Mouse (Mus musculus) liver, embryonic 14.5 days (tissue): ENCODE results near the gene Gabbr2.

Experiments
- CTCF ChIP-seq: IDR thresholded peaks from 2 replicates; pipeline ENCODE4 v1.5.1; 2016; ENCODE audit warnings: antibody characterized with exemption, low read depth, control low read depth
- EP300 ChIP-seq: IDR thresholded peaks from 2 replicates; pipeline ENCODE4 v1.6.1; 2016; ENCODE audit warnings: antibody characterized with exemption, low read depth

DNA sequence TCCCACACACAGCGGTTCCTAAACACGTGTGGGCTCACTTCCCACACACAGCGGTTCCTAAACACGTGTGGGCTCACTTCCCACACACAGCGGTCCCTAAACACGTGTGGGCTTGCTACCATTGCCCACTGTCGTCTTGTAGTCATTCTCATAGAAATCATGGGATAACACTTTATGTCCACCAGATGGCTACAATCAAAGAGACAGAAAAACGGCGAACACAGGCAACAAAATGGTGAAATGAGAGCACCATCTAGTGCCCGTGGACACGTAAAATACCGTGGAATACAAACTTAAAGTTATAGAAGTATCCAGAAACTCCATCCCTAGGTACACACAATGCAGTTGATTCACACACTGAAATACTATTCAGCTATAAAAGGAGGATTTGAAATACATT, 285.9 kb downstream of the Gabbr2 start:
- TF ChIP-seq CTCF (0 out of 2 replicates have a peak, but pooled peaks have one; percentile 8), EP300 (no peak)
